Comparison of ENCODE assay signal across 23 mouse cellular contexts in the genomic region with DNA sequence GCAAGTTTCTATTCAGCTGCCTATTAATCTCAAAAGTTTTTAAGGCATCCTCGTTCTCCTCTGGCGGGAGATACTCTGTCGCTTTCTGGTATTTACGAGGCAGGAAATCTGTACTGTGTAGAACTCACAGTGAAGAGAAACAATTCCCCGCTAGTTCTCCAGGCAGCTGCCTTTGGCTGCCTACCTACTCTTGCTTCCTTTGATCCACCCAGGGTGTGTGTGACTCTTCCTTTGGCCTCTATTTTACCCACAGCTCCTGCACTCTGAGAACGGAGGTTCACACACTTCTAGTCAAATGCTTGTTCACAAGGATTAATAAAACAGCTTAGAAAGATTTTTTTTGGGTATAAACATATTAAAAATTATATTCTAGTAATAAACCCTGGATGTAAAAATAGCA.
A peak's percentile ranks its signal among the peaks of the same experiment; 100 is the strongest.
DNase-seq lines count a peak whose midpoint lies in the region; TF ChIP-seq lines count a peak whose summit lies in the region.
"Had no signal": no experiment of that assay in that cellular context is flagged by ENCODE, and none has a peak within 500 bp of the region (broad histone marks: within the 10 kb centered on the region; RNA-seq: fewer than 3 reads in every experiment).

No protein-coding gene starts in this region.

- intact Hi-C loops in gastrocnemius, adult 2 months (cut with DNase I), result no loop called here
- intact Hi-C loops in left cerebral cortex, adult 2 months (cut with DNase I), result no loop called here

- H3K27ac ChIP-seq in gastrocnemius, adult 2 months, result peak overlapping the region; percentile 72
- H3K27ac ChIP-seq in kidney, adult 2 months (ENCODE audit: insufficient read depth, low read depth, low read length), result 0 out of 2 replicates have a peak overlapping the region, but pooled peaks have one; percentile 59
- H3K27ac ChIP-seq in left cerebral cortex, adult 2 months, result peak overlapping the region; percentile 72
- H3K27ac ChIP-seq: embryonic facial prominence, embryonic 10.5 days; embryonic facial prominence, embryonic 13.5 days; forebrain, embryonic 12.5 days; forebrain, embryonic 15.5 days; hindbrain, embryonic 10.5 days; hindbrain, embryonic 13.5 days had no signal

- no peak for TF ChIP-seq CTCF in gastrocnemius, adult 2 months (IDR thresholded peaks at IDR 0.05)
- TF ChIP-seq CTCF in kidney, adult 2 months (conservative IDR thresholded peaks at IDR 0.05; ENCODE audit: insufficient read depth, insufficient read length, low read depth, low read length), result no peak
- TF ChIP-seq CTCF in left cerebral cortex, adult 2 months (IDR thresholded peaks at IDR 0.05), result no peak

- DNase-seq in gastrocnemius, adult 2 months, result no peak
- DNase-seq in gastrocnemius, postnatal 4 days (ENCODE audit: low spot score in 2 of 2), result no peak
- peak; percentile 58 for DNase-seq in kidney, adult 2 months
- no peak for DNase-seq in kidney, postnatal 10 days
- no peak for DNase-seq in left cerebral cortex, adult 2 months (ENCODE audit: extremely low spot score in 1 of 2, low spot score in 2 of 2)
- DNase-seq in left cerebral cortex, adult 9 months (ENCODE audit: low spot score in 2 of 2), result no peak
- DNase-seq: adrenal gland, adult 8-10 months; adrenal gland, postnatal 25 days; cerebellum, adult 11-12 months; cerebellum, adult 8-10 months; cerebellum, postnatal 10 days; cerebellum, postnatal 36 days; embryo, embryonic 11 days; gastrocnemius, postnatal 10 days; gastrocnemius, postnatal 36 days; heart, postnatal 36 days had no signal

- peak overlapping the region; percentile 30; the same call in 1 of the 2 replicates for H3K4me3 ChIP-seq in gastrocnemius, adult 2 months
- H3K4me3 ChIP-seq in kidney, adult 2 months (ENCODE audit: insufficient read depth, low read depth, low read length), result no peak overlapping the region
- H3K4me3 ChIP-seq in left cerebral cortex, adult 2 months, result no peak overlapping the region
- H3K4me3 ChIP-seq: embryonic facial prominence, embryonic 10.5 days; embryonic facial prominence, embryonic 13.5 days; erythroblast, embryonic 14.5 days; forebrain, embryonic 12.5 days; forebrain, embryonic 15.5 days; hindbrain, embryonic 10.5 days; hindbrain, embryonic 13.5 days had no signal

- TF ChIP-seq POLR2A in kidney, adult 2 months (IDR thresholded peaks at IDR 0.05; ENCODE audit: low read depth, low read length), result no peak

- WGBS in kidney, adult 2 months, result 64% methylated on average over 6 of the region's 6 CpGs

- peaks cover 6% of the 10 kb centered on the region; the same call in 1 of the 2 replicates for H3K4me1 ChIP-seq in kidney, adult 2 months (ENCODE audit: control insufficient read depth, insufficient read depth, low read length)
- H3K4me1 ChIP-seq: embryonic facial prominence, embryonic 13.5 days; forebrain, embryonic 12.5 days had no signal

- no peaks in the 10 kb centered on the region for H3K27me3 ChIP-seq in kidney, adult 2 months (replicated peaks; ENCODE audit: control insufficient read depth, insufficient read depth, low read length)
- H3K27me3 ChIP-seq: embryonic facial prominence, embryonic 13.5 days; forebrain, embryonic 12.5 days; forebrain, embryonic 15.5 days; hindbrain, embryonic 13.5 days had no signal

- no peaks in the 10 kb centered on the region for H3K36me3 ChIP-seq in kidney, adult 2 months (ENCODE audit: control insufficient read depth, insufficient read depth, low read length)
- H3K36me3 ChIP-seq: embryonic facial prominence, embryonic 10.5 days; embryonic facial prominence, embryonic 13.5 days; forebrain, embryonic 12.5 days; forebrain, embryonic 15.5 days had no signal
